Mouse (Mus musculus) olfactory bulb, adult 2 months (tissue): ENCODE measurements around the gene Rsph14. TPM values are rescaled to one million over a fixed set of nuclear protein-coding genes. Genes with fewer than 3 reads are reported as not detected.
A peak's percentile ranks its signal among the peaks of the same experiment; 100 is the strongest.

Experiments used
- H3K27ac ChIP-seq: fragments of 200-500 bp; 2 replicates; pipeline ENCODE4 v1.5.1; 2012; ENCODE audit warnings: low read depth, low read length; ENCODE audit not compliant: insufficient read depth
- H3K4me1 ChIP-seq: fragments of 200-500 bp; 2 replicates; pipeline ENCODE4 v1.6.1; 2012; ENCODE audit warnings: low read length; ENCODE audit not compliant: control insufficient read depth, insufficient read depth
- H3K4me3 ChIP-seq: fragments of 200-500 bp; 2 replicates; pipeline ENCODE4 v1.5.1; 2012; ENCODE audit warnings: mild to moderate bottlenecking, low read depth, low read length, moderate library complexity; ENCODE audit not compliant: insufficient read depth
- CTCF ChIP-seq: fragments of 200-500 bp; IDR thresholded peaks from 2 replicates; pipeline ENCODE4 v1.5.1; 2012; ENCODE audit warnings: low read depth, mild to moderate bottlenecking, low read length, moderate library complexity; ENCODE audit not compliant: insufficient read depth
- POLR2A ChIP-seq: fragments of 200-500 bp; IDR thresholded peaks from 2 replicates; pipeline ENCODE4 v1.6.1; 2012; ENCODE audit warnings: mild to moderate bottlenecking, low read depth, low read length, moderate library complexity; ENCODE audit not compliant: insufficient read depth
- WGBS: fragments of 180-500 bp; shearing (Covaris S2); methylation state at CpG from one replicate; pipeline ENCODE4 v1.1.7; 2018; 5-methylcytosine and 5-hydroxymethylcytosine counted together
- polyA plus RNA-seq: library from polyadenylated mRNA; stranded (reverse); fragments of >200 nt; gene quantifications from 2 replicates; pipeline ENCODE4 v1.2.4, GENCODE M21; 2012; ENCODE audit warnings: low replicate concordance; ENCODE audit not compliant: missing spikeins, insufficient read depth, insufficient read length

The Rsph14 gene
- polyA plus RNA-seq, 1 experiment, result not detected

DNA sequence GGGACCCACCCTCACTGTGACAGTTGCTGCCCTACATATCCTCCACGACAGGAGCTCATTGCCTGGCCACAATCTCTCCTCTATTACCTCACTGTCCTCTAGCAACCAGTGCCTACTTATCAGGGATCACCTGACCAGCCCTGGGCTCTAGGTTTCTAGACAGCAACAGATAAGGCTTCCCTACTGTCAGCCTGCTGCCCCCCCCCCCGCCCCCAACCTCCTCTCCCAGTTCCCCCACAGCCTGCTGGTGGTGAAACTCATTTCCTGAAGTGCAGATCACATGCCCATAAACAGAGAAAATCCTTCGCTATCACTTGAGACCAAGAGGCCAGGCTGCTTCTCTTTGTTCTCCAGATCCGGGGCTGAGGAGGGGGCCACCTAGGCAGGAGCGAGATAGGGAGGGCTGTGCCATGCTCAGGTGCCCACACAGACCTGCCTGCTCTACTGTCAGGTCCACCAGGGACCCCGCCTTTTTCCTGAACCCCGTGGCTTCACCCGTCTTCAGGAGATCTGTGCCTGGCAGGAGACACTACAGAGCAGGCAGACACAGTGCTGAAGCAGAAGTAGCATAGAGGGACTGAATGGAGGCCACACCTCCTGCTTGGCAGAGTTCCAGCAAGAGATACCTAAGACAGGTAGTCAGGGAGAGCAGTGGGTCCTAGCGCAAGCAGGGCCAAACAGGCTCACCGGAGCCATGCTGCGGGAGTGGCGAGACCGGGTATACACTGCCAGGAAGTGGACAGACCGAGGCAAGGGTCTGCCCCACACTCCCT, 44.5 kb downstream of the Rsph14 start:
- TF ChIP-seq CTCF, result no peak
- H3K4me1 ChIP-seq, result peaks cover 27% of the 10 kb centered on the region
- H3K27ac ChIP-seq, result no peak overlapping the region
- 79% methylated on average over 14 of the region's 14 CpGs for WGBS
- H3K4me3 ChIP-seq, result no peak overlapping the region

DNA sequence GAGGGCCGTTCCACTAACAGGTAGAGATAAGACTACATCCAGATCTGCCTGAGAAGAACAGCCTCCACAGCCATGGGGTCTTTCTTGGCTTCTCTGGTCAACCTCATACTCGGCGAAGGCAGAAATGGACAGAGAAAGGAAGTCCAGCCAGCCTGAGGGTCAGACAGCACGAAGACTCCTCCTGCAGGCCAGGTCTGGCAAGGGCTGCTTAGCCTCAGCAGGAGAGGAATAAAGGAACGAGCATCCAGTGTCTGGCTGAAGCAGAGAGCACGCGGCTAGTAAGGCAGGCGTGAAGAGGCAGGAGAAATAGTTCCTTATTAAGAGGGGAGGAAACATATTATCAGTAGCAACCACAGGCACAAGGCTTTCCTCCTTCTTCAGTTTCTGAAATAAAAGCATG, 49.2 kb downstream of the Rsph14 start:
- TF ChIP-seq CTCF (no peak), POLR2A (no peak)

DNA sequence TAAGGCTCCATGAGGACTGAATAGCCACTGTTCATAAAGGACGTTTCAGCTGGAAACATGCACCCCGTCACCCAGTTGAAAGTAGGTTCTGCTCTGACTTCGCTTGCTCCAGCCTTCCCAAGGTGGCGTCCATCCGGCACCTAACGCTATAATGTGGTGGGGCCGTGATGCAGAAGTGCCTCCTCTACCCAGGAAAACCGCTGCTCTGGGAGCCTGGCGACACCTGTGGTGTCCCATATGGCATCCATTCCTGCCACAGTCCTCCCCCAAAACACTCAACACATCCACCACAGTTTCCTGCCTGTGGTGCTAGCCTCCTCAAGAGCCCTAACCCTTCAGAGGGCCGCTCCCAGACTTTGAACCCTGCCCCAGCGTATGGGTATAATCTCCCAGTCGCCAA, 51.2 kb downstream of the Rsph14 start:
- 94% methylated on average over 12 of the region's 12 CpGs for whole genome bisulfite sequencing

More for the DNA sequence above, 49.2 kb downstream of the Rsph14 start:
- Histone ChIP-seq H3K4me1 (peaks cover 4% of the 10 kb centered on the region; the same call in 1 of the 2 replicates), H3K4me3 (no peak overlapping the region), H3K27ac (no peak overlapping the region)
- 74% methylated on average over 8 of the region's 8 CpGs for WGBS

DNA sequence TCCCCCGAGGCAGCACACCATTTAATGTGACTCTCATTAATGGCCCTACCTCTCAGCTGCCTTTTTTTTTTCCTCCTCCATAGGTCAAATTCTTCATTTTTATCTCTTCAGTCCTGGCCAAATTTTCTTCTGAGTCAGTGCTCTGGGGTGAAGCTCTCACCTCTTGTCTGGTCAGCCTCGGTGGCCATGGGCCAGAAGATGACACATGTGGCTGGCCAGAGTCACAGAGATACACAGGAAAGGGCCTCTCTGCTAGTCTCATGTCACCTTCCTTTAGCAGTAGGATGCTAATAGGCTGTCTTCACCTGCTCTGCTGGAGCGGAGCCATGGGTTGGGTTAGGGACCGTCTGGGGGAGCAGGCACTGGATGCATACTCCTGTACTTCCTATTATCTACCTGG, 54.3 kb downstream of the Rsph14 start:
- Histone ChIP-seq H3K27ac (no peak overlapping the region), H3K4me3 (no peak overlapping the region), H3K4me1 (peaks cover 17% of the 10 kb centered on the region)
- TF ChIP-seq CTCF, result no peak
- TF ChIP-seq POLR2A, result no peak
- 86% methylated on average over 4 of the region's 4 CpGs for WGBS

More for the DNA sequence above, 51.2 kb downstream of the Rsph14 start:
- Histone ChIP-seq H3K4me3 (no peak overlapping the region), H3K4me1 (peaks cover 4% of the 10 kb centered on the region; the same call in 1 of the 2 replicates), H3K27ac (no peak overlapping the region)
- TF ChIP-seq CTCF (no peak), POLR2A (no peak)

DNA sequence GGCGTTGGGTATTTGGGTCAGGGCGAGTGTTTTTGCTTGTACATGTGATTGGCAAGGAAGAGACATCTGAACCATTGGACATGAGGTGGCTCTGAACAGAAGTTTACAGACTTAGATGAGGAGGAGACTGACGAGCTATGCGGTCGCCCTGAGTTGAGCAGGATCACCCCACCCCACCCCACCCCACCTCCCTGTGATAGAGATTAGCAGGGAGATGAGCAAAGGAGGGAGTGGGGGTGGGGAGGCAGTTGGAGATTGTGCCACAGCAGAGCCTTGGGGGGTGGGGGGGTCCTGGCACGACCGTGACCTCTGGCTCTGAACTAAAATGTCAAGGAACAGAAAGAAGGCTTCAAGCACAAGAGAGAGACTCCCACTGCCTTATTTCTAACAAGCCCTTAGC, 56.0 kb downstream of the Rsph14 start:
- Histone ChIP-seq H3K27ac (no peak overlapping the region), H3K4me1 (peaks cover 23% of the 10 kb centered on the region), H3K4me3 (no peak overlapping the region)
- WGBS, result 83% methylated on average over 7 of the region's 7 CpGs
- TF ChIP-seq POLR2A, result no peak
- no peak for TF ChIP-seq CTCF

DNA sequence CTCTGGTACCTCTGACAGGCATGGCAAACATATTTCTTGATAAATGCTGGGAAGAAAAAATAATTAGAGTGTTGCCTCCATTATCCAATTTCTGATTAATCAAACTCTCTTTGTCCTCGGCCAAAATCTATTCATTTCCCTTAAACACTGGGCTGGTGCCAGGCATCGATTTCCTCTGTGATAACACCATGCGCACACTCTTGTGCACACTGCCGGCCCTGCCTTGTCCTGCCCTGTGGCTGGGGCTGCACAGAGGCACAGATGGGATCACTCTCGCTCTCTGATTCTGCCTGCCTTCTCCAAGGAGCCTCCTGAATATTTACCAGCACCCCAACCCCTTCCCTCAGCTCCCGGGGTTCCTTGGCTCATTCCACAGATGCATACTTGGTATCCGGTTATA, 56.8 kb downstream of the Rsph14 start:
- Histone ChIP-seq H3K4me1 (peaks cover 23% of the 10 kb centered on the region), H3K27ac (no peak overlapping the region), H3K4me3 (no peak overlapping the region)
- 68% methylated on average over 7 of the region's 7 CpGs for WGBS
- no peak for TF ChIP-seq CTCF
- TF ChIP-seq POLR2A, result no peak

DNA sequence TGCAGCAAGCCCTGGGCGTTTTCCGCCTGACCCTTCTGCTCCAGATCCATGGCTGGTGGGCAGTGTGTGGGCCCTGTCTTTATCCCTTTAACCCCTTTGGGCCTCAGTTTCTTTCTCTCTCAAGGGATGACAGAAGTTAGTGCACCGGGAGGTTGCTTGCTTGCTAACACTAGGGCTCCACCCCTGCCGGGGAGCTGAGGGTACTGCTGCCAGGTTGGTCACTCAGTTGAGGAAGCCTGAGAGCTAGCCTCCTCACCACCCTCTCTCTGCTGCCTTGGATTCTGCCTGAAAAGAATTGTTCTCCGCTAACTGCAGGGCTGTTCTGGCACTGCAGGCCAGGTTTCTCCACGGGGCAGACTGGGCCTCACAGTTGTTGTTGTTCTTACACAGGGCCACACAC, 59.4 kb downstream of the Rsph14 start:
- peaks cover 36% of the 10 kb centered on the region for H3K4me1 ChIP-seq
- whole genome bisulfite sequencing, result 60% methylated on average over 6 of the region's 6 CpGs
- TF ChIP-seq CTCF, result no peak
- no peak for TF ChIP-seq POLR2A
- H3K27ac ChIP-seq, result no peak overlapping the region
- no peak overlapping the region for H3K4me3 ChIP-seq

DNA sequence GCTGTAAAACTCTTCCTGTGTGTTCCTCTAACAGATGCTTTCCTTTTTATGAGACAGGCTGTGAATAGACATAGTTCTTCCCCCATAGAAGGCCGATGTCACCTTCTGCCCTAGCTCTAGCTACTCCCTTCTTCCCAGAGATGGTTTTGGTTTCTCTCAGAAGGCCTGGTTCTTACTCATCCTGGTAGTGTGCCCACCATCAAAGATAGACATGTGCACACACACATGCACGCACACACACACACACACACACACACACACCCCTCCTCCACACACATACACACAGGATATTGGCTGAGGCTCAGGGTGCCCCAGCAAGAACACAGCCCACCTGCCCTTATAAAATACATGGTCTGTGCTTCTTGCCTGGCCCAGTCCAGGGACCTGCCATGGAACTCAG, 63.1 kb downstream of the Rsph14 start:
- TF ChIP-seq CTCF (no peak), POLR2A (no peak)
- 86% methylated on average over 2 of the region's 2 CpGs for WGBS
- Histone ChIP-seq H3K4me3 (no peak overlapping the region), H3K27ac (no peak overlapping the region), H3K4me1 (peaks cover 26% of the 10 kb centered on the region)

DNA sequence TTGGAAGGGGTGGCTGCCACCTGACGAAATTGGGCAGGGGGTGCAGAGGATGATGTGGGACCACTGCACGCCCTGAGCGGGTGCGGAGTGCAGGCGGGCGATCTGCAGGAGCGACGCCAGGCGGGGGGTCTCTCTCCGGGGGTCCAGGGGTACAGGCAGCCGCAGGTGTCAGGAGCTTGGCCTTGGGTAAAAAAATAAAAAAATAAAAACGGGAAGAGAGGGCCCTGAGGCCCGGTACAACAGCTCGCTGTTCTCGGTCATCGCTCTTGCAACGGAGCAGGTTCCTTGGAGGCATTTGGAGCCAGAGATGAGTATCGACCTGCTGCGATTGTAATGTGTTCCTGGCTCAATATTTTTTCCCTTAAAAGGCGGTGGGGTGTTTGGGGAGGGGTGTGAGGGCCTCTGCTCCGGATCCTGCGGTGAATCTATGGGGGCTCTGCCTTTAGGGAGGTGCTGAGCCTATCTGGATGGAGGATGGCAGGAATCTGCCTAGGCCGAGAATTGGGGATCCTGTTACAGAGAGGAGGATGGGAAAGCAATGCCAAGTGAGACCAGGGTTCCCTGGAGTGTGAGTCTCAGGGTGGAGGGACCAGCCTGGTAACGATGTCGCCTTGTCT, 64.6 kb downstream of the Rsph14 start:
- H3K27ac ChIP-seq, result peak overlapping the region; percentile 71; the same call in 1 of the 2 replicates
- 4% methylated on average over 25 of the region's 25 CpGs for WGBS
- peak overlapping the region; percentile 98 for H3K4me3 ChIP-seq
- TF ChIP-seq POLR2A, result no peak
- TF ChIP-seq CTCF, result no peak
- H3K4me1 ChIP-seq, result peaks cover 20% of the 10 kb centered on the region
